Mouse (Mus musculus): ENCODE results near the gene Hira. TPM values are rescaled to one million over a fixed set of nuclear protein-coding genes. Genes with fewer than 3 reads are reported as not detected.
"Not testable (repeated sequence)": the region's sequence is repeated elsewhere in the genome, so short reads cannot be mapped to it uniquely, and the experiment has no call there.

The Hira gene
- polyA plus RNA-seq, 1 experiment = 51.6 TPM

DNA sequence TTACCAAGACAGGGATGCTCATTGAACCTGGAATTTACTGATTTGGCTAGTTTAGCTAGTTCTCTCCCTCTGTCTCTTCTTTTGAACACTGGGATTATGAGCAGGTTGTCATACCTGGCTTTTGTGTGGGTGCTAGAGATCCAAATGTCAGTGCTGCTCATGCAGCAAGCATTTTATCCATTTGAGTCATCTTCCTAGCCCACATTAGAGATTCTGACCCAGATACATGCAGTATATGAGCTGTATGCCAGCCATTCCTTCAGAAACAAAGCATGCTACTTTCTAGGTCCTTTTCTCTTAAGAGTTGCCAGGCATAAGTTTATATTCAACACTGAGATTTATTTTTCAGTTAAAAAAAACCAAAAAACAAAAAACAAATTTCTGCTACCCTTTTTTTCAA lies 76.0 kb downstream of the Hira start:
- H3K36me3 ChIP-seq (ENCODE audit: control insufficient read depth, insufficient read depth, low read length) = peaks cover 9% of the 10 kb centered on the region
- H3K4me3 ChIP-seq (ENCODE audit: insufficient read depth, low read depth, low read length) = no peak overlapping the region
- H3K27ac ChIP-seq (ENCODE audit: insufficient read depth, low read depth, low read length) = no peak overlapping the region
- no peak for TF ChIP-seq CTCF (conservative IDR thresholded peaks at IDR 0.05; ENCODE audit: insufficient read depth, insufficient read length, low read depth, low read length)
- no peak for TF ChIP-seq POLR2A (IDR thresholded peaks at IDR 0.05; ENCODE audit: low read depth, low read length)
- no peaks in the 10 kb centered on the region for H3K4me1 ChIP-seq (ENCODE audit: control insufficient read depth, insufficient read depth, low read length)
- no peaks in the 10 kb centered on the region for H3K27me3 ChIP-seq (replicated peaks; ENCODE audit: control insufficient read depth, insufficient read depth, low read length)
- no peak for DNase-seq

DNA sequence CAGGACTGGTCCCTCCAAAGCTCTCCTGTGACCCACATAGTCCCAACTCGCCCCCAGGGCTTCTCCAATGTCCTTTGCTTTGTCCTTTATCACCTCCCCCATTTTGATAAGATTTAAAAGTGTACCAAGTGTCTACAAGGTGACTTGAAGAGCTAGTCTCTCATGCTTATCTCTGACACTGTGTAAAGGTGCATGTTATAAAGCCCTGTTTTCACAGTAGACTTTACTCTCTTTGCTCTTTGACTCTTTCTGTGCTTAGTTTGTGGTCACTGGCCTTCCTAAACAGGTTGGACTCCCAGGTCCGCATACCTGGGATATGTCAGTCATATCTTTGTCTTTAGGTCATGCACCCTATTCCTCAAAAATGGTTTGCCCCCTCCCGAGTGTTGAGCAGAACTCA lies 78.2 kb downstream of the Hira start:
- WGBS = 93% methylated on average over 3 of the region's 3 CpGs
- no peak for TF ChIP-seq CTCF (conservative IDR thresholded peaks at IDR 0.05; ENCODE audit: insufficient read depth, insufficient read length, low read depth, low read length)
- no peak for TF ChIP-seq POLR2A (IDR thresholded peaks at IDR 0.05; ENCODE audit: low read depth, low read length)
- Histone ChIP-seq H3K4me1 (ENCODE audit: control insufficient read depth, insufficient read depth, low read length) (no peaks in the 10 kb centered on the region), H3K36me3 (ENCODE audit: control insufficient read depth, insufficient read depth, low read length) (peaks cover 9% of the 10 kb centered on the region), H3K27ac (ENCODE audit: insufficient read depth, low read depth, low read length) (no peak overlapping the region), H3K4me3 (ENCODE audit: insufficient read depth, low read depth, low read length) (no peak overlapping the region), H3K27me3 (replicated peaks; ENCODE audit: control insufficient read depth, insufficient read depth, low read length) (no peaks in the 10 kb centered on the region)
- no peak for DNase-seq

GRCm38 (mm10) chr16:18963486-18963885 lies 86.6 kb downstream of the Hira start:
- TF ChIP-seq POLR2A (IDR thresholded peaks at IDR 0.05; ENCODE audit: low read depth, low read length) (no peak), CTCF (conservative IDR thresholded peaks at IDR 0.05; ENCODE audit: insufficient read depth, insufficient read length, low read depth, low read length) (no peak)
- Histone ChIP-seq H3K4me1 (ENCODE audit: control insufficient read depth, insufficient read depth, low read length) (no peaks in the 10 kb centered on the region), H3K27ac (ENCODE audit: insufficient read depth, low read depth, low read length) (no peak overlapping the region), H3K36me3 (ENCODE audit: control insufficient read depth, insufficient read depth, low read length) (peaks cover 18% of the 10 kb centered on the region), H3K4me3 (ENCODE audit: insufficient read depth, low read depth, low read length) (no peak overlapping the region), H3K27me3 (replicated peaks; ENCODE audit: control insufficient read depth, insufficient read depth, low read length) (no peaks in the 10 kb centered on the region)
- no peak for DNase-seq

DNA sequence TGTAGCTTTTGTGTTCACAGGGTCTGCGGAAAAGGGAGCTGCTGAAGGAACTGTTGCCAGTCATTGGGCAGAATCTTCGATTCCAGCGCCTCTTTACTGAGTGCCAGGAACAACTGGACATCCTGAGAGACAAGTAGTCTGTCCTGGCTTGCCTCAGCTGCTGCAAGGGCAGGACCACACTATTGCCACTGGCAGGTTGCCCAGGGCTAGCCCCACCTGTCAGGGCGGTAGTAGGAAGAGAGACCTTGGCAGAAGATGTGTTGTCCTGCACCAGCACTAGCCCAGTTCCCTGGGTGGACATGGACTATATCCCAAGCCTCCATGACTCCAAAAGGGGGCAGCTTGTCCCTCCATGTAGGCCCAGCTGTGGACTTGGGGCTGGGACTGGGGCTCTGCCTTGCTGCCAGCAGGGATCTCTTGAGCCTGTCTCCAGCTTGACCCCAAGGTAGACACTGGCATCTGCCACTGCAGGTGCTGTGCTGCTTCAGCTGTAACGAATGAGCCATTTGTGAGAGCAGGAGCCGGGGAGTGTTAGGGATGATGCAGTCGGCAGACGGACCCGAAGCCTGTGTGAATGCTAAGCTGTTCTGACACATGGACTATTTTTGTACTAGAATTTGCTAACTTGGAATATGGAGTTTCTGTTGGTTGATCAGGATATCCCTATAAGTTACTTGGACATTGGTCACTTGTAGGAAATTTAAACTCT lies 92.7 kb downstream of the Hira start:
- H3K27me3 ChIP-seq (replicated peaks; ENCODE audit: control insufficient read depth, insufficient read depth, low read length) = no peaks in the 10 kb centered on the region
- no peaks in the 10 kb centered on the region for H3K4me1 ChIP-seq (ENCODE audit: control insufficient read depth, insufficient read depth, low read length)
- TF ChIP-seq CTCF (conservative IDR thresholded peaks at IDR 0.05; ENCODE audit: insufficient read depth, insufficient read length, low read depth, low read length) (no peak), POLR2A (IDR thresholded peaks at IDR 0.05; ENCODE audit: low read depth, low read length) (no peak)
- H3K4me3 ChIP-seq (ENCODE audit: insufficient read depth, low read depth, low read length) = no peak overlapping the region
- H3K27ac ChIP-seq (ENCODE audit: insufficient read depth, low read depth, low read length) = no peak overlapping the region
- DNase-seq = no peak
- peaks cover 7% of the 10 kb centered on the region for H3K36me3 ChIP-seq (ENCODE audit: control insufficient read depth, insufficient read depth, low read length)
- 94% methylated on average over 9 of the region's 9 CpGs for WGBS

- 86% methylated on average over 3 of the region's 3 CpGs for WGBS
- no peak overlapping the region for H3K27ac ChIP-seq (ENCODE audit: insufficient read depth, low read depth, low read length)
- H3K36me3 ChIP-seq (ENCODE audit: control insufficient read depth, insufficient read depth, low read length) = peaks cover 6% of the 10 kb centered on the region
- TF ChIP-seq POLR2A (IDR thresholded peaks at IDR 0.05; ENCODE audit: low read depth, low read length) = no peak
- no peaks in the 10 kb centered on the region for H3K27me3 ChIP-seq (replicated peaks; ENCODE audit: control insufficient read depth, insufficient read depth, low read length)
- no peak for DNase-seq
- H3K4me1 ChIP-seq (ENCODE audit: control insufficient read depth, insufficient read depth, low read length) = no peaks in the 10 kb centered on the region
- H3K4me3 ChIP-seq (ENCODE audit: insufficient read depth, low read depth, low read length) = no peak overlapping the region
Measured at GRCm38 (mm10) chr16:18970837-18971236, 94.0 kb downstream of the Hira start.

- not testable (repeated sequence) for H3K27ac ChIP-seq (ENCODE audit: insufficient read depth, low read depth, low read length); DNase-seq; H3K27me3 ChIP-seq (replicated peaks; ENCODE audit: control insufficient read depth, insufficient read depth, low read length); H3K4me1 ChIP-seq (ENCODE audit: control insufficient read depth, insufficient read depth, low read length); H3K36me3 ChIP-seq (ENCODE audit: control insufficient read depth, insufficient read depth, low read length); H3K4me3 ChIP-seq (ENCODE audit: insufficient read depth, low read depth, low read length)
- WGBS = 85% methylated on average over 23 of the region's 23 CpGs
Measured at GRCm38 (mm10) chr16:18975665-18976064, 98.8 kb downstream of the Hira start.

GRCm38 (mm10) chr16:18976315-18976714 lies 99.5 kb downstream of the Hira start:
- WGBS = 81% methylated on average over 23 of the region's 23 CpGs
- Histone ChIP-seq H3K27me3 (replicated peaks; ENCODE audit: control insufficient read depth, insufficient read depth, low read length) (no peaks in the 10 kb centered on the region), H3K4me1 (ENCODE audit: control insufficient read depth, insufficient read depth, low read length) (no peaks in the 10 kb centered on the region), H3K36me3 (ENCODE audit: control insufficient read depth, insufficient read depth, low read length) (no peaks in the 10 kb centered on the region), H3K27ac (ENCODE audit: insufficient read depth, low read depth, low read length) (no peak overlapping the region), H3K4me3 (ENCODE audit: insufficient read depth, low read depth, low read length) (no peak overlapping the region)
- TF ChIP-seq POLR2A (IDR thresholded peaks at IDR 0.05; ENCODE audit: low read depth, low read length) = no peak
- TF ChIP-seq CTCF (conservative IDR thresholded peaks at IDR 0.05; ENCODE audit: insufficient read depth, insufficient read length, low read depth, low read length) = no peak
- DNase-seq = no peak

DNA sequence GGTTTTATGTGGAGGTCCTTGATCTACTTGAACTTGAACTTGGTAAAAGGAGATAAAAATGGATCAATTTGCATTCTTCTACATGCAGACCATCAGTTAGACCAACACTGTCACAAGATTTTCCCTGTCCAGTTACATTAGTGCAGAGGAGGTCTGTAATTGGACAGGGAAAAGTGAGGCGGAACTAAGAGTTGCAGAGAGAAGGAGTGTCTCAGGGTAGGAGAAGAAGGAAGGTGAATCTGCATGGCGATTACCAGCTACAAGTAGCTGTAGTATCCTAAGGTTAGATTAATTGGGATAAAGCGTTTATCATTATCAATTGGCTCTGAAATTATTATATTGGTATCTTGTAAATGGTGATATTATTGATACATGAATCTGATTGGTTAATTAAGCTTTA lies 109.5 kb downstream of the Hira start:
- TF ChIP-seq CTCF (conservative IDR thresholded peaks at IDR 0.05; ENCODE audit: insufficient read depth, insufficient read length, low read depth, low read length) (no peak), POLR2A (IDR thresholded peaks at IDR 0.05; ENCODE audit: low read depth, low read length) (no peak)
- Histone ChIP-seq H3K4me3 (ENCODE audit: insufficient read depth, low read depth, low read length) (no peak overlapping the region), H3K4me1 (ENCODE audit: control insufficient read depth, insufficient read depth, low read length) (no peaks in the 10 kb centered on the region), H3K27me3 (replicated peaks; ENCODE audit: control insufficient read depth, insufficient read depth, low read length) (no peaks in the 10 kb centered on the region), H3K27ac (ENCODE audit: insufficient read depth, low read depth, low read length) (no peak overlapping the region), H3K36me3 (ENCODE audit: control insufficient read depth, insufficient read depth, low read length) (no peaks in the 10 kb centered on the region)
- no peak for DNase-seq
- 93% methylated on average over 3 of the region's 3 CpGs for WGBS
